Mouse (Mus musculus): ENCODE measurements around the gene Dip2c. TPM values are rescaled to one million over a fixed set of nuclear protein-coding genes. Genes with fewer than 3 reads are reported as not detected.

Dip2c gene
- polyA plus RNA-seq, 1 experiment: 8.4 TPM

GRCm38 (mm10) chr13:9489696-9490095, 213.4 kb downstream of the Dip2c start:
- H3K4me1 ChIP-seq (ENCODE audit: control insufficient read depth, insufficient read depth, low read length): no peaks in the 10 kb centered on the region
- H3K4me3 ChIP-seq (ENCODE audit: low read depth, low read length): no peak overlapping the region
- H3K27me3 ChIP-seq (ENCODE audit: control insufficient read depth, insufficient read depth, low read length, poor library complexity, severe bottlenecking): no peaks in the 10 kb centered on the region
- no peak overlapping the region for H3K27ac ChIP-seq (ENCODE audit: insufficient read depth, low read length)
- no peaks in the 10 kb centered on the region for H3K36me3 ChIP-seq (ENCODE audit: control insufficient read depth, insufficient read depth, low read length, poor library complexity, severe bottlenecking)
- H3K9ac ChIP-seq (ENCODE audit: low read depth, poor library complexity, severe bottlenecking): no peak overlapping the region
- no peak for TF ChIP-seq EP300 (IDR thresholded peaks at IDR 0.05; ENCODE audit: insufficient read depth, low read depth, low read length)
- no peak for TF ChIP-seq CTCF (IDR thresholded peaks at IDR 0.05; ENCODE audit: low read depth, low read length)
- no peak for TF ChIP-seq POLR2A (IDR thresholded peaks at IDR 0.05; ENCODE audit: insufficient read depth, low read length)
- no peaks in the 10 kb centered on the region for H3K9me3 ChIP-seq (replicated peaks; ENCODE audit: control insufficient read depth, insufficient read depth, low read length, poor library complexity, severe bottlenecking)

- Histone ChIP-seq H3K9ac (ENCODE audit: low read depth, poor library complexity, severe bottlenecking) (0 out of 2 replicates have a peak overlapping the region, but pooled peaks have one; percentile 43), H3K4me1 (ENCODE audit: control insufficient read depth, insufficient read depth, low read length) (no peaks in the 10 kb centered on the region), H3K9me3 (replicated peaks; ENCODE audit: control insufficient read depth, insufficient read depth, low read length, poor library complexity, severe bottlenecking) (no peaks in the 10 kb centered on the region), H3K27me3 (ENCODE audit: control insufficient read depth, insufficient read depth, low read length, poor library complexity, severe bottlenecking) (no peaks in the 10 kb centered on the region), H3K36me3 (ENCODE audit: control insufficient read depth, insufficient read depth, low read length, poor library complexity, severe bottlenecking) (no peaks in the 10 kb centered on the region), H3K4me3 (ENCODE audit: low read depth, low read length) (peak overlapping the region; percentile 11), H3K27ac (ENCODE audit: insufficient read depth, low read length) (no peak overlapping the region)
- TF ChIP-seq POLR2A (IDR thresholded peaks at IDR 0.05; ENCODE audit: insufficient read depth, low read length): no peak
- no peak for TF ChIP-seq CTCF (IDR thresholded peaks at IDR 0.05; ENCODE audit: low read depth, low read length)
- TF ChIP-seq EP300 (IDR thresholded peaks at IDR 0.05; ENCODE audit: insufficient read depth, low read depth, low read length): no peak
Measured at GRCm38 (mm10) chr13:9494726-9495125, 218.4 kb downstream of the Dip2c start.

- TF ChIP-seq CTCF (IDR thresholded peaks at IDR 0.05; ENCODE audit: low read depth, low read length) (no peak), POLR2A (IDR thresholded peaks at IDR 0.05; ENCODE audit: insufficient read depth, low read length) (no peak), EP300 (IDR thresholded peaks at IDR 0.05; ENCODE audit: insufficient read depth, low read depth, low read length) (no peak)
- H3K9me3 ChIP-seq (replicated peaks; ENCODE audit: control insufficient read depth, insufficient read depth, low read length, poor library complexity, severe bottlenecking): no peaks in the 10 kb centered on the region
Measured at GRCm38 (mm10) chr13:9504118-9504856, 228.0 kb downstream of the Dip2c start.

GRCm38 (mm10) chr13:9538556-9538955, 262.2 kb downstream of the Dip2c start:
- no peak overlapping the region for H3K9ac ChIP-seq (ENCODE audit: low read depth, poor library complexity, severe bottlenecking)
- no peaks in the 10 kb centered on the region for H3K4me1 ChIP-seq (ENCODE audit: control insufficient read depth, insufficient read depth, low read length)
- H3K9me3 ChIP-seq (replicated peaks; ENCODE audit: control insufficient read depth, insufficient read depth, low read length, poor library complexity, severe bottlenecking): no peaks in the 10 kb centered on the region
- H3K27me3 ChIP-seq (ENCODE audit: control insufficient read depth, insufficient read depth, low read length, poor library complexity, severe bottlenecking): no peaks in the 10 kb centered on the region
- TF ChIP-seq POLR2A (IDR thresholded peaks at IDR 0.05; ENCODE audit: insufficient read depth, low read length): no peak
- no peak for TF ChIP-seq CTCF (IDR thresholded peaks at IDR 0.05; ENCODE audit: low read depth, low read length)
- no peak for TF ChIP-seq EP300 (IDR thresholded peaks at IDR 0.05; ENCODE audit: insufficient read depth, low read depth, low read length)
- no peaks in the 10 kb centered on the region for H3K36me3 ChIP-seq (ENCODE audit: control insufficient read depth, insufficient read depth, low read length, poor library complexity, severe bottlenecking)
- no peak overlapping the region for H3K27ac ChIP-seq (ENCODE audit: insufficient read depth, low read length)
- H3K4me3 ChIP-seq (ENCODE audit: low read depth, low read length): no peak overlapping the region

More at GRCm38 (mm10) chr13:9504118-9504856, 228.0 kb downstream of the Dip2c start:
- no peak overlapping the region for H3K27ac ChIP-seq (ENCODE audit: insufficient read depth, low read length)
- H3K27me3 ChIP-seq (ENCODE audit: control insufficient read depth, insufficient read depth, low read length, poor library complexity, severe bottlenecking): no peaks in the 10 kb centered on the region
- H3K4me3 ChIP-seq (ENCODE audit: low read depth, low read length): no peak overlapping the region
- no peaks in the 10 kb centered on the region for H3K4me1 ChIP-seq (ENCODE audit: control insufficient read depth, insufficient read depth, low read length)
- no peak overlapping the region for H3K9ac ChIP-seq (ENCODE audit: low read depth, poor library complexity, severe bottlenecking)
- no peaks in the 10 kb centered on the region for H3K36me3 ChIP-seq (ENCODE audit: control insufficient read depth, insufficient read depth, low read length, poor library complexity, severe bottlenecking)

- no peak overlapping the region for H3K4me3 ChIP-seq (ENCODE audit: low read depth, low read length)
- H3K9me3 ChIP-seq (replicated peaks; ENCODE audit: control insufficient read depth, insufficient read depth, low read length, poor library complexity, severe bottlenecking): no peaks in the 10 kb centered on the region
- no peak overlapping the region for H3K9ac ChIP-seq (ENCODE audit: low read depth, poor library complexity, severe bottlenecking)
- TF ChIP-seq POLR2A (IDR thresholded peaks at IDR 0.05; ENCODE audit: insufficient read depth, low read length) (no peak), CTCF (IDR thresholded peaks at IDR 0.05; ENCODE audit: low read depth, low read length) (no peak), EP300 (IDR thresholded peaks at IDR 0.05; ENCODE audit: insufficient read depth, low read depth, low read length) (peak; percentile 21; the same call in 1 of the 2 replicates)
- peak overlapping the region; percentile 5 for H3K27ac ChIP-seq (ENCODE audit: insufficient read depth, low read length)
- H3K36me3 ChIP-seq (ENCODE audit: control insufficient read depth, insufficient read depth, low read length, poor library complexity, severe bottlenecking): no peaks in the 10 kb centered on the region
- H3K27me3 ChIP-seq (ENCODE audit: control insufficient read depth, insufficient read depth, low read length, poor library complexity, severe bottlenecking): no peaks in the 10 kb centered on the region
- H3K4me1 ChIP-seq (ENCODE audit: control insufficient read depth, insufficient read depth, low read length): no peaks in the 10 kb centered on the region
Measured at GRCm38 (mm10) chr13:9547698-9548344, 271.5 kb downstream of the Dip2c start.

GRCm38 (mm10) chr13:9562099-9562498, 285.8 kb downstream of the Dip2c start:
- H3K9me3 ChIP-seq (replicated peaks; ENCODE audit: control insufficient read depth, insufficient read depth, low read length, poor library complexity, severe bottlenecking): no peaks in the 10 kb centered on the region
- H3K4me3 ChIP-seq (ENCODE audit: low read depth, low read length): no peak overlapping the region
- H3K36me3 ChIP-seq (ENCODE audit: control insufficient read depth, insufficient read depth, low read length, poor library complexity, severe bottlenecking): no peaks in the 10 kb centered on the region
- no peak overlapping the region for H3K9ac ChIP-seq (ENCODE audit: low read depth, poor library complexity, severe bottlenecking)
- no peak overlapping the region for H3K27ac ChIP-seq (ENCODE audit: insufficient read depth, low read length)
- H3K27me3 ChIP-seq (ENCODE audit: control insufficient read depth, insufficient read depth, low read length, poor library complexity, severe bottlenecking): no peaks in the 10 kb centered on the region
- TF ChIP-seq CTCF (IDR thresholded peaks at IDR 0.05; ENCODE audit: low read depth, low read length): no peak
- TF ChIP-seq POLR2A (IDR thresholded peaks at IDR 0.05; ENCODE audit: insufficient read depth, low read length): no peak
- TF ChIP-seq EP300 (IDR thresholded peaks at IDR 0.05; ENCODE audit: insufficient read depth, low read depth, low read length): no peak
- H3K4me1 ChIP-seq (ENCODE audit: control insufficient read depth, insufficient read depth, low read length): no peaks in the 10 kb centered on the region
